Comparison of ENCODE assay signal across 23 mouse cellular contexts in the genomic region with DNA sequence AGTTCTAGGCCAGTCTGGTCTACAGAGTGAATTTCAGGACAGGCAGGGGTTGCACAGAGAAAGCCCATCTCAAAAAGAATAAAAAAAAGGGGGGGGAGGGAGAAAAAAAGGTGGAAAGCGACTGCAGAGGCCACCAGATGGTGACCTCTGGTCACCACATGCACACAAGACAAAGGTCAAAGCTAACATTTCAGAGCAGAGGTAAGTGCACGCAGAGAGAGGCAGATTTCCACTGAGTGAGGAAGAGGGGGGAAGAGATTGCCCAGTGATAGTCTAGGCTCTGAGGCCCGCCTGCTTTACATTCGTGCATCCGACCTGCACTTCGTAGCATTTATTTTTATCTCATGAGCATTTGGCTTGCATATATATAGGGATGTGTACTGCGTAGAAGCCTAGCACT. TPM values are rescaled to one million over a fixed set of nuclear protein-coding genes. Genes with fewer than 3 reads are reported as not detected.
DNase-seq lines count a peak whose midpoint lies in the region; ATAC-seq and TF ChIP-seq lines count a peak whose summit lies in the region.
"Had no signal": no experiment of that assay in that cellular context is flagged by ENCODE, and none has a peak within 500 bp of the region (broad histone marks: within the 10 kb centered on the region; RNA-seq: fewer than 3 reads in every experiment).

No protein-coding gene starts in this region.

- no peak for DNase-seq in hindbrain, embryonic 10.5 days (ENCODE audit: low spot score)
- no peak for DNase-seq in liver, embryonic 11.5 days (ENCODE audit: low spot score)
- no peak for DNase-seq in liver, embryonic 14.5 days (ENCODE audit: low read depth in 3 of 3, low spot score in 3 of 3)
- DNase-seq in yolk sac, embryonic 10.5 days (ENCODE audit: low spot score): peak; percentile 64
- DNase-seq in lung, postnatal 36 days: no peak
- DNase-seq: adrenal gland, postnatal 14 days; cerebellum, adult 18-20 months; cerebellum, adult 9-11 months; cerebellum, postnatal 36 days; gastrocnemius, postnatal 10 days; heart, adult 18-20 months; heart, postnatal 36 days had no signal

- TF ChIP-seq EP300 in liver, embryonic 14.5 days (IDR thresholded peaks at IDR 0.05; ENCODE audit: low read depth): no peak

- H3K4me2 ChIP-seq in hindbrain, embryonic 13.5 days: no peak overlapping the region
- no peak overlapping the region for H3K4me2 ChIP-seq in liver, embryonic 11.5 days
- no peak overlapping the region for H3K4me2 ChIP-seq in liver, embryonic 14.5 days (ENCODE audit: low read depth)
- no peak overlapping the region for H3K4me2 ChIP-seq in heart, embryonic 12.5 days
- H3K4me2 ChIP-seq: embryonic facial prominence, embryonic 13.5 days; forebrain, embryonic 12.5 days; hindbrain, embryonic 12.5 days had no signal

- H3K27me3 ChIP-seq in hindbrain, embryonic 10.5 days (ENCODE audit: insufficient read depth, poor library complexity, severe bottlenecking): no peaks in the 10 kb centered on the region
- H3K27me3 ChIP-seq in hindbrain, embryonic 13.5 days: no peaks in the 10 kb centered on the region
- no peaks in the 10 kb centered on the region for H3K27me3 ChIP-seq in liver, embryonic 11.5 days (replicated peaks; ENCODE audit: control insufficient read depth, insufficient read depth, low read length)
- H3K27me3 ChIP-seq in liver, embryonic 14.5 days (ENCODE audit: control insufficient read depth, insufficient read depth, low read length): no peaks in the 10 kb centered on the region
- no peaks in the 10 kb centered on the region for H3K27me3 ChIP-seq in heart, embryonic 12.5 days (replicated peaks)
- H3K27me3 ChIP-seq: CH12.LX; embryonic facial prominence, embryonic 13.5 days; forebrain, embryonic 12.5 days; hindbrain, embryonic 12.5 days; Patski had no signal

- H3K9me3 ChIP-seq in hindbrain, embryonic 10.5 days: no peaks in the 10 kb centered on the region
- H3K9me3 ChIP-seq in hindbrain, embryonic 13.5 days: no peaks in the 10 kb centered on the region
- H3K9me3 ChIP-seq in liver, embryonic 11.5 days (ENCODE audit: control insufficient read depth, low read length): no peaks in the 10 kb centered on the region
- no peaks in the 10 kb centered on the region for H3K9me3 ChIP-seq in liver, embryonic 14.5 days (ENCODE audit: control insufficient read depth, low read length)
- no peaks in the 10 kb centered on the region; the same call in 1 of the 2 replicates for H3K9me3 ChIP-seq in heart, embryonic 12.5 days (replicated peaks)
- H3K9me3 ChIP-seq: embryonic facial prominence, embryonic 13.5 days; forebrain, embryonic 12.5 days; heart, embryonic 10.5 days; hindbrain, embryonic 12.5 days had no signal

- H3K9ac ChIP-seq in hindbrain, embryonic 13.5 days: no peak overlapping the region
- H3K9ac ChIP-seq in liver, embryonic 11.5 days (ENCODE audit: low read depth, low read length): no peak overlapping the region
- H3K9ac ChIP-seq in liver, embryonic 14.5 days (replicated peaks): no peak overlapping the region
- no peak overlapping the region for H3K9ac ChIP-seq in heart, embryonic 12.5 days
- H3K9ac ChIP-seq: embryonic facial prominence, embryonic 13.5 days; forebrain, embryonic 12.5 days; hindbrain, embryonic 12.5 days had no signal

- 0 out of 2 replicates have a peak overlapping the region, but pooled peaks have one; percentile 23 for H3K27ac ChIP-seq in hindbrain, embryonic 10.5 days
- no peak overlapping the region for H3K27ac ChIP-seq in hindbrain, embryonic 13.5 days
- 0 out of 2 replicates have a peak overlapping the region, but pooled peaks have one; percentile 40 for H3K27ac ChIP-seq in liver, embryonic 11.5 days (ENCODE audit: low read depth, low read length)
- peak overlapping the region; percentile 3; the same call in 1 of the 2 replicates for H3K27ac ChIP-seq in liver, embryonic 14.5 days
- no peak overlapping the region for H3K27ac ChIP-seq in heart, embryonic 12.5 days (ENCODE audit: poor library complexity, severe bottlenecking)
- H3K27ac ChIP-seq: embryonic facial prominence, embryonic 13.5 days; forebrain, embryonic 12.5 days; hindbrain, embryonic 12.5 days; hindbrain, postnatal 0 days had no signal

- no peak for ATAC-seq in hindbrain, embryonic 13.5 days (ENCODE audit: low FRiP score)
- ATAC-seq in liver, embryonic 11.5 days (replicated peaks; ENCODE audit: low FRiP score): no peak
- ATAC-seq in liver, embryonic 14.5 days (ENCODE audit: insufficient read depth): peak; percentile 51
- no peak for ATAC-seq in heart, embryonic 12.5 days (ENCODE audit: insufficient number of reproducible peaks, low FRiP score)
- ATAC-seq: activated CD4-positive, CD25-positive, alpha-beta regulatory T cell, adult 4 months; hindbrain, postnatal 0 days; Patski had no signal

- 70% methylated on average over 7 of the region's 7 CpGs for WGBS in hindbrain, embryonic 10.5 days
- whole genome bisulfite sequencing in hindbrain, embryonic 13.5 days: 75% methylated on average over 7 of the region's 7 CpGs
- 73% methylated on average over 7 of the region's 7 CpGs for WGBS in liver, embryonic 11.5 days
- 71% methylated on average over 7 of the region's 7 CpGs for WGBS in liver, embryonic 14.5 days (ENCODE audit: insufficient replicate concordance)
- WGBS in heart, embryonic 12.5 days: 72% methylated on average over 7 of the region's 7 CpGs

- no peak for TF ChIP-seq CTCF in liver, embryonic 14.5 days (IDR thresholded peaks at IDR 0.05; ENCODE audit: low read depth)

- H3K4me3 ChIP-seq in hindbrain, embryonic 10.5 days: no peak overlapping the region
- no peak overlapping the region for H3K4me3 ChIP-seq in hindbrain, embryonic 13.5 days
- no peak overlapping the region for H3K4me3 ChIP-seq in liver, embryonic 11.5 days (ENCODE audit: low read depth, low read length)
- H3K4me3 ChIP-seq in liver, embryonic 14.5 days (ENCODE audit: insufficient read depth in 1 of 2, low read depth in 2 of 2, low read length in 2 of 2): no peak overlapping the region
- no peak overlapping the region for H3K4me3 ChIP-seq in heart, embryonic 12.5 days
- H3K4me3 ChIP-seq: embryonic facial prominence, embryonic 13.5 days; forebrain, embryonic 12.5 days; heart, embryonic 10.5 days; hindbrain, embryonic 12.5 days had no signal

- H3K4me1 ChIP-seq in hindbrain, embryonic 10.5 days (replicated peaks): peaks cover 35% of the 10 kb centered on the region
- H3K4me1 ChIP-seq in hindbrain, embryonic 13.5 days (replicated peaks): peaks cover 25% of the 10 kb centered on the region
- peaks cover 12% of the 10 kb centered on the region; the same call in 1 of the 2 replicates for H3K4me1 ChIP-seq in liver, embryonic 11.5 days (replicated peaks; ENCODE audit: control insufficient read depth, insufficient read depth, low read length)
- peaks cover 0 to 15% of the 10 kb centered on the region in 2 experiments; a peak in 2 of 4 replicates for H3K4me1 ChIP-seq in liver, embryonic 14.5 days (replicated peaks; ENCODE audit: control insufficient read depth in 2 of 2, insufficient read depth in 2 of 2, low read length in 1 of 2)
- peaks cover 29% of the 10 kb centered on the region for H3K4me1 ChIP-seq in heart, embryonic 12.5 days (replicated peaks)

- H3K36me3 ChIP-seq in hindbrain, embryonic 10.5 days: no peaks in the 10 kb centered on the region
- H3K36me3 ChIP-seq in hindbrain, embryonic 13.5 days: no peaks in the 10 kb centered on the region
- no peaks in the 10 kb centered on the region for H3K36me3 ChIP-seq in liver, embryonic 11.5 days (ENCODE audit: control insufficient read depth, insufficient read depth, low read length)
- no peaks in the 10 kb centered on the region for H3K36me3 ChIP-seq in liver, embryonic 14.5 days (replicated peaks; ENCODE audit: control insufficient read depth, insufficient read depth, low read depth)
- H3K36me3 ChIP-seq in heart, embryonic 12.5 days: no peaks in the 10 kb centered on the region
- H3K36me3 ChIP-seq: embryonic facial prominence, embryonic 13.5 days; forebrain, embryonic 12.5 days; heart, embryonic 10.5 days; hindbrain, embryonic 12.5 days had no signal

RNA-seq across cellular contexts. Expression of gene Bicral, which starts 14.5 kb away (rescaled TPM):
- polyA plus RNA-seq in hindbrain, embryonic 10.5 days (2016; fragmentation: Nextera tagmentation; extraction: Ambion mirVana): 3.8 and 4.2 TPM in 2 replicates
- 5.9 and 7.8 TPM in 2 replicates for polyA plus RNA-seq in hindbrain, embryonic 13.5 days (2015; fragmentation: Nextera tagmentation; extraction: Ambion mirVana)
- polyA plus RNA-seq in liver, embryonic 11.5 days (2014; fragmentation: Nextera tagmentation; extraction: Ambion mirVana): 6.3 and 7.4 TPM in 2 replicates
- 2.5 and 3.0 TPM in 2 replicates for polyA plus RNA-seq in liver, embryonic 14.5 days (2012; rRNA removed)
- 3.4 and 3.5 TPM in 2 replicates for polyA plus RNA-seq in liver, embryonic 14.5 days (2014; fragmentation: Nextera tagmentation; extraction: Ambion mirVana)
- polyA plus RNA-seq in heart, embryonic 12.5 days (2016; fragmentation: Nextera tagmentation; extraction: Ambion mirVana): 4.0 and 5.7 TPM in 2 replicates

RNA-seq across cellular contexts. Expression of gene Tbcc, which starts 17.7 kb away (rescaled TPM):
- 55.1 and 80.2 TPM in 2 replicates for polyA plus RNA-seq in hindbrain, embryonic 10.5 days (2016; fragmentation: Nextera tagmentation; extraction: Ambion mirVana)
- 58.7 and 63.7 TPM in 2 replicates for polyA plus RNA-seq in hindbrain, embryonic 13.5 days (2015; fragmentation: Nextera tagmentation; extraction: Ambion mirVana)
- polyA plus RNA-seq in liver, embryonic 11.5 days (2014; fragmentation: Nextera tagmentation; extraction: Ambion mirVana): 43.5 and 43.7 TPM in 2 replicates
- polyA plus RNA-seq in liver, embryonic 14.5 days (2012; rRNA removed): 9.3 and 9.4 TPM in 2 replicates
- polyA plus RNA-seq in liver, embryonic 14.5 days (2014; fragmentation: Nextera tagmentation; extraction: Ambion mirVana): 21.8 and 23.1 TPM in 2 replicates
- polyA plus RNA-seq in heart, embryonic 12.5 days (2016; fragmentation: Nextera tagmentation; extraction: Ambion mirVana): 52.4 and 55.1 TPM in 2 replicates

RNA-seq across cellular contexts. Expression of gene Prph2, which starts 37.5 kb away (rescaled TPM):
- polyA plus RNA-seq in hindbrain, embryonic 10.5 days (2016; fragmentation: Nextera tagmentation; extraction: Ambion mirVana): not detected in 2 replicates
- not detected in 2 replicates for polyA plus RNA-seq in hindbrain, embryonic 13.5 days (2015; fragmentation: Nextera tagmentation; extraction: Ambion mirVana)
- polyA plus RNA-seq in liver, embryonic 11.5 days (2014; fragmentation: Nextera tagmentation; extraction: Ambion mirVana): not detected in 2 replicates
- polyA plus RNA-seq in liver, embryonic 14.5 days (2012; rRNA removed): not detected in 2 replicates
- polyA plus RNA-seq in liver, embryonic 14.5 days (2014; fragmentation: Nextera tagmentation; extraction: Ambion mirVana): not detected in 2 replicates
- polyA plus RNA-seq in heart, embryonic 12.5 days (2016; fragmentation: Nextera tagmentation; extraction: Ambion mirVana): not detected in 2 replicates
- polyA plus RNA-seq: activated CD4-positive, CD25-positive, alpha-beta regulatory T cell, adult 4 months; embryonic facial prominence, embryonic 13.5 days; forebrain, embryonic 12.5 days; heart, embryonic 10.5 days; heart, embryonic 16.5 days; hindbrain, embryonic 12.5 days; Patski had no signal

Comparison
In these comparisons a context has a peak if more than half of its experiments do, and no peak if none do; other contexts are left out.
1. H3K27ac ChIP-seq: peak in hindbrain, embryonic 10.5 days (single experiment), liver, embryonic 11.5 days (single experiment) and liver, embryonic 14.5 days (single experiment); none in hindbrain, embryonic 13.5 days (single experiment) and heart, embryonic 12.5 days (single experiment).